Mouse (Mus musculus) CH12.LX (cell line): Measurements from ENCODE around the gene Rasa4. TPM values are rescaled to one million over a fixed set of nuclear protein-coding genes. Genes with fewer than 3 reads are reported as not detected.

Source experiments
- DNase-seq: peaks from one replicate; pipeline ENCODE4 v3.0.0-alpha.2; 2013; ENCODE audit errors: extremely low read depth
- H3K27ac ChIP-seq: 2 replicates; pipeline ENCODE4 v1.5.1; 2012; ENCODE audit warnings: low read depth, mild to moderate bottlenecking, control low read depth, moderate library complexity; ENCODE audit not compliant: insufficient read depth
- H3K27me3 ChIP-seq: replicated peaks from 2 replicates; pipeline ENCODE3; 2012; ENCODE audit warnings: inconsistent platforms
- H3K36me3 ChIP-seq, 2 experiments: replicated peaks in 1 of 2; 2 replicates each; pipeline versions ENCODE3 to v1.6.1; 2012; ENCODE audit warnings: inconsistent platforms in 1 of 2, low read length in 1 of 2, mild to moderate bottlenecking in 1 of 2, mixed read lengths in 1 of 2, moderate library complexity in 1 of 2; ENCODE audit not compliant: control insufficient read depth in 1 of 2, insufficient read depth in 1 of 2
- H3K4me1 ChIP-seq, 2 experiments: 2 replicates each; pipeline ENCODE4 v1.6.1; 2012; ENCODE audit warnings: inconsistent platforms in 1 of 2, moderate library complexity in 1 of 2; ENCODE audit not compliant: insufficient read depth in 2 of 2, control insufficient read depth in 1 of 2
- H3K4me2 ChIP-seq: 2 replicates; pipeline ENCODE4 v1.6.1; 2012; ENCODE audit warnings: low read depth, mild to moderate bottlenecking, control low read depth; ENCODE audit not compliant: poor library complexity, insufficient read depth, severe bottlenecking
- H3K4me3 ChIP-seq, 3 experiments: fragments of 150-350 bp in 1 of 3; sonication (generic) in 1 of 3; replicated peaks in 1 of 3; 2 replicates each; pipeline versions ENCODE3 to v1.5.1; 2011 to 2012; ENCODE audit warnings: low read depth in 2 of 3, low read length in 2 of 3, mild to moderate bottlenecking in 2 of 3, moderate library complexity in 2 of 3, control low read depth in 1 of 3, improper control_type of control experiment in 1 of 3, inconsistent platforms in 1 of 3, mixed read lengths in 1 of 3; ENCODE audit not compliant: poor library complexity in 1 of 3
- H3K79me2 ChIP-seq: replicated peaks from 2 replicates; pipeline ENCODE4 v1.6.1; 2012; ENCODE audit warnings: mild to moderate bottlenecking, moderate library complexity; ENCODE audit not compliant: control insufficient read depth, poor library complexity, insufficient read depth, severe bottlenecking; ENCODE audit errors: extremely low read depth
- H3K9ac ChIP-seq: 2 replicates; pipeline ENCODE4 v1.6.1; 2012; ENCODE audit warnings: low read depth, mild to moderate bottlenecking, control low read depth, moderate library complexity; ENCODE audit not compliant: insufficient read depth
- H3K9me3 ChIP-seq: replicated peaks from 2 replicates; pipeline ENCODE3; 2012; ENCODE audit warnings: low read length, inconsistent platforms, mixed read lengths
- BHLHE40 ChIP-seq: IDR thresholded peaks from 2 replicates; pipeline ENCODE4 v1.6.1; 2011; ENCODE audit warnings: mild to moderate bottlenecking, low read depth, low read length, improper control_type of control experiment
- E2F4 ChIP-seq: IDR thresholded peaks from 2 replicates; pipeline ENCODE4 v1.6.1; 2011; ENCODE audit warnings: low read depth, low read length, improper control_type of control experiment; ENCODE audit not compliant: insufficient replicate concordance
- ELF1 ChIP-seq: IDR thresholded peaks from 2 replicates; pipeline ENCODE4 v1.6.1; 2014; ENCODE audit warnings: low read depth, mild to moderate bottlenecking, inconsistent platforms, low read length, improper control_type of control experiment
- EP300 ChIP-seq: IDR thresholded peaks from 2 replicates; pipeline ENCODE4 v1.6.1; 2011; ENCODE audit warnings: low read length, improper control_type of control experiment
- ETS1 ChIP-seq: conservative IDR thresholded peaks from 2 replicates; pipeline ENCODE4 v1.6.1; 2012; ENCODE audit warnings: low read depth, mild to moderate bottlenecking, inconsistent platforms, low read length, improper control_type of control experiment, moderate library complexity
- GABPA ChIP-seq: IDR thresholded peaks from 2 replicates; pipeline ENCODE4 v1.6.1; 2012; ENCODE audit warnings: low read depth, low read length, improper control_type of control experiment, inconsistent platforms; ENCODE audit not compliant: insufficient replicate concordance
- HCFC1 ChIP-seq: IDR thresholded peaks from 2 replicates; pipeline ENCODE4 v1.6.1; 2012; ENCODE audit warnings: low read depth, mild to moderate bottlenecking, inconsistent platforms, low read length, improper control_type of control experiment
- IRF4 ChIP-seq: IDR thresholded peaks from 2 replicates; pipeline ENCODE4 v1.6.1; 2014; ENCODE audit warnings: low read depth, mild to moderate bottlenecking, inconsistent platforms, low read length, improper control_type of control experiment
- JUND ChIP-seq: conservative IDR thresholded peaks from 2 replicates; pipeline ENCODE4 v1.6.1; 2011; ENCODE audit warnings: low read depth, low read length, improper control_type of control experiment
- KAT2A ChIP-seq: IDR thresholded peaks from 2 replicates; pipeline ENCODE4 v1.6.1; 2012; ENCODE audit warnings: low read length, improper control_type of control experiment, inconsistent platforms; ENCODE audit not compliant: insufficient replicate concordance
- MAFK ChIP-seq: IDR thresholded peaks from 2 replicates; pipeline ENCODE4 v1.6.1; 2011; ENCODE audit warnings: low read length, improper control_type of control experiment; ENCODE audit not compliant: insufficient replicate concordance
- MAX ChIP-seq: IDR thresholded peaks from 2 replicates; pipeline ENCODE4 v1.6.1; 2011; ENCODE audit warnings: low read length, improper control_type of control experiment
- MEF2A ChIP-seq: IDR thresholded peaks from 2 replicates; pipeline ENCODE4 v1.6.1; 2014; ENCODE audit warnings: low read depth, mild to moderate bottlenecking, inconsistent platforms, low read length, improper control_type of control experiment, borderline replicate concordance
- MXI1 ChIP-seq: IDR thresholded peaks from 2 replicates; pipeline ENCODE4 v1.6.1; 2011; ENCODE audit warnings: mild to moderate bottlenecking, low read depth, low read length, improper control_type of control experiment
- MYC ChIP-seq: IDR thresholded peaks from 2 replicates; pipeline ENCODE4 v1.6.1; 2011; ENCODE audit warnings: low read depth, mild to moderate bottlenecking, improper control_type of control experiment, low read length
- NRF1 ChIP-seq: IDR thresholded peaks from 2 replicates; pipeline ENCODE4 v1.6.1; 2014; ENCODE audit warnings: low read depth, mild to moderate bottlenecking, inconsistent platforms, low read length, improper control_type of control experiment, moderate library complexity
- PAX5 ChIP-seq: IDR thresholded peaks from 2 replicates; pipeline ENCODE4 v1.6.1; 2012; ENCODE audit warnings: low read length, inconsistent platforms, mixed read lengths
- POLR2A ChIP-seq: IDR thresholded peaks from 2 replicates; pipeline ENCODE4 v1.6.1; 2011; ENCODE audit warnings: low read depth, mild to moderate bottlenecking, improper control_type of control experiment, low read length
- POLR2AphosphoS2 ChIP-seq: IDR thresholded peaks from 2 replicates; pipeline ENCODE4 v1.6.1; 2011; ENCODE audit warnings: low read depth, low read length, improper control_type of control experiment
- RAD21 ChIP-seq: IDR thresholded peaks from 2 replicates; pipeline ENCODE4 v1.6.1; 2011; ENCODE audit warnings: low read depth, mild to moderate bottlenecking, low read length, improper control_type of control experiment, moderate library complexity
- RCOR1 ChIP-seq: conservative IDR thresholded peaks from 2 replicates; pipeline ENCODE4 v1.6.1; 2012; ENCODE audit warnings: low read depth, mild to moderate bottlenecking, inconsistent platforms, low read length, improper control_type of control experiment
- SIN3A ChIP-seq: IDR thresholded peaks from 2 replicates; pipeline ENCODE4 v1.6.1; 2012; ENCODE audit warnings: low read length, improper control_type of control experiment, inconsistent platforms
- SMC3 ChIP-seq: IDR thresholded peaks from 2 replicates; pipeline ENCODE4 v1.6.1; 2011; ENCODE audit warnings: low read depth, low read length, improper control_type of control experiment
- TCF12 ChIP-seq: IDR thresholded peaks from 2 replicates; pipeline ENCODE4 v1.6.1; 2014; ENCODE audit warnings: low read depth, mild to moderate bottlenecking, inconsistent platforms, low read length, improper control_type of control experiment
- UBTF ChIP-seq: IDR thresholded peaks from 2 replicates; pipeline ENCODE4 v1.6.1; 2012; ENCODE audit warnings: low read depth, mild to moderate bottlenecking, inconsistent platforms, low read length, improper control_type of control experiment, moderate library complexity
- USF1 ChIP-seq: IDR thresholded peaks from 2 replicates; pipeline ENCODE4 v1.6.1; 2014; ENCODE audit warnings: low read depth, mild to moderate bottlenecking, inconsistent platforms, low read length, improper control_type of control experiment
- USF2 ChIP-seq: conservative IDR thresholded peaks from 2 replicates; pipeline ENCODE4 v1.6.1; 2011; ENCODE audit warnings: low read depth, low read length, improper control_type of control experiment
- ZC3H11A ChIP-seq: IDR thresholded peaks from 2 replicates; pipeline ENCODE4 v1.6.1; 2012; ENCODE audit warnings: low read depth, mild to moderate bottlenecking, inconsistent platforms, low read length, improper control_type of control experiment
- ZKSCAN1 ChIP-seq: IDR thresholded peaks from 2 replicates; pipeline ENCODE4 v1.6.1; 2012; ENCODE audit warnings: low read depth, inconsistent platforms, low read length, improper control_type of control experiment, borderline replicate concordance
- ZNF384 ChIP-seq: IDR thresholded peaks from 2 replicates; pipeline ENCODE4 v1.6.1; 2012; ENCODE audit warnings: low read depth, low read length, improper control_type of control experiment, inconsistent platforms
- dilution Hi-C: fragments of 300-500 bp; cut with MboI; formaldehyde crosslinking; loops from 2 replicates; pipeline ENCODE4 v1.14.3; 2020; ENCODE audit warnings: low sequenced_read_pairs; ENCODE audit not compliant: extremely low pct_unique_long_range_greater_than_20kb, extremely low pct_ligation_motif_present
- in situ Hi-C: fragments of 300-500 bp; cut with MboI; formaldehyde crosslinking; loops from 3 replicates; pipeline ENCODE4 v1.14.3; 2019; ENCODE audit warnings: low sequenced_read_pairs, low pct_ligation_motif_present, low pct_unique_long_range_greater_than_20kb, mixed read lengths
- polyA plus RNA-seq: library from polyadenylated mRNA; unstranded; fragments of >175 nt; gene quantifications from 2 replicates; pipeline ENCODE4 v1.2.1, GENCODE M21; 2012; ENCODE audit warnings: low read depth; ENCODE audit not compliant: insufficient read length
- total RNA-seq, 2 experiments: library from RNA; depleted of rRNA; stranded (reverse); fragments of 300-350 nt in 1 of 2; fragments of >200 nt in 1 of 2; gene quantifications; 2 replicates each; pipeline ENCODE4 v1.2.3; 2012 to 2014

Rasa4 gene
- total and polyA plus RNA-seq, 3 experiments, result 0.07 to 1.3 (median 0.16) TPM

DNA sequence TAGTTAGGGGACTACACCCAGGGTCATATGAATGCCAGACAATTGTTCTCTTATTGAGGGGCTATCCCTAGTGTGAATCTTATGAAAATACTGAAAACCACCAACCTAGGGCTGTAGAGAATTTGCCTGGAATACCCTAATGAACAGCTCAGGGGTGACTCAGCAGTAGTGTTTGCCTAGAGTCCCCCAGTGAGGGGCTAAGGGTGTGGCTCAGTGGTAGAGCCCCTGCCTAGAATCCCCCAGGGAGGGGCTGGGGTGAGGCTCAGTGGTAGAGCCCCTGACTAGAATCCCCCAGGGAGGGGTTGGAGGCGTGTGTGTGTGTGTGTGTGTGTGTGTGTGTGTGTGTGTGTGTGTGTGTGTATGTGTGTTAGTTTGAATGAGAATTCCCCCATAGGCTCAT lies 47.0 kb upstream of the Rasa4 start:
- in situ Hi-C loops (no loop called here), dilution Hi-C loops (no loop called here)
- peaks cover 26% of the 10 kb centered on the region for H3K9me3 ChIP-seq

DNA sequence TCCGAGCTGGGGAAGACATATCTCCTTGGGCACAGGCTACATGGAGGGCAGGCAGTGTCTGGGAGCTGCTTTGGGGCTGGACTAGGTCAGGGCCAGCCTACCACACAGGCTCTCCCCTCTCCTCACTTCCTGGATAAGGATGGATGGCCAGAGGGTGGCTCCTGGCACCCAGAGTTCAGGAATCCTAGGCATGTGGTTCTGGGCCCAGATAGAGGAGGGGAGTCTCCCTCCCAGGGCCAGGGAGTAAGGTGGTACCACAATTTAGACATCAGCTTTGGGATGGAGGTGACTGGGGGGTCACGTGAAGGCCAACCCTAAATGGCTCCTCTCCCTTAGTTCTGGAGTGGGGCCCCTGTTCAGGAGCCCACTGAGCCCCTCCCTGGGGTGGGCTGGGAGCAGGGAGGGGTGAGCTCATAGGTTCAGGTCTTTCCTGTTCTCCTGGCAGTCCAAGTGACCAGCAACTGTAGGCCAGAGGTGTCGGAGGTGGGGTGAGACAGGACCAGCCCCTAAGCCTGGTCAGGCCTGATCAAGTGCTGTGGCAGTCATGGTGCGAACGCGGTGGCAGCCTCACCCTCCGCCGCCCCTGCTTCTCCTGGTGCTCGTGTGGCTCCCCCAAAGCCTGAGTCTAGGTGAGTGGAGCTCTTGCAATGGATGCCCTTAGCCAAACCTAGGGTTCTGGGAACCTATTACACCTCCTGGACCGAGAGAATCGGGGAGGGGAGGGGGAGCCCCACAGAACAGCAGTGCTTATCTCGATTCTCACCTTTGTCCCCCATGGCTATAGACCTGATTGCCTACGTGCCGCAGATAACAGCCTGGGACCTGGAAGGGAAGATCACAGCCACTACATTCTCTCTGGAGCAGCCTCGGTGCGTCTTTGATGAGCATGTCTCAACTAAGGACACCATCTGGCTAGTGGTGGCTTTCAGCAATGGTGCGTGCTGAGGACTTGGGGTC lies 45.2 kb upstream of the Rasa4 start, which contains the start of gene Upk3b:
Gene Upk3b, plus strand, starts transcription at position 239 of the 957 bp plus-strand sequence.
- H3K9ac ChIP-seq, result no peak within 1 kb of the TSS
- dilution Hi-C loops (no loop called here), in situ Hi-C loops (no loop called here)
- peaks cover 26% of the 10 kb centered on the region for H3K9me3 ChIP-seq
- TF ChIP-seq SIN3A (no peak), GABPA (no peak), ZC3H11A (no peak), ELF1 (no peak), RCOR1 (no peak), MAX (no peak), ZKSCAN1 (no peak), JUND (no peak), SMC3 (no peak), USF2 (no peak), MAFK (no peak), USF1 (no peak), RAD21 (no peak), EP300 (no peak), MYC (no peak), E2F4 (no peak), TCF12 (no peak), ETS1 (no peak)
- H3K4me2 ChIP-seq, result no peak within 1 kb of the TSS
- no peak within 1 kb of the TSS for H3K27ac ChIP-seq
- H3K4me3 ChIP-seq, result no peak within 1 kb of the TSS
- H3K79me2 ChIP-seq, result no peaks in the 10 kb centered on the region
- peaks cover 19 to 52% of the 10 kb centered on the region in 2 experiments for H3K4me1 ChIP-seq
- H3K36me3 ChIP-seq, result peaks cover 0 to 6% of the 10 kb centered on the region in 2 experiments
- no peak for DNase-seq
- H3K27me3 ChIP-seq, result no peaks in the 10 kb centered on the region

More for the DNA sequence above, 47.0 kb upstream of the Rasa4 start:
- no peaks in the 10 kb centered on the region for H3K79me2 ChIP-seq
- no peak overlapping the region for H3K4me3 ChIP-seq
- no peak overlapping the region for H3K9ac ChIP-seq
- no peak overlapping the region for H3K4me2 ChIP-seq
- H3K4me1 ChIP-seq, result peaks cover 21 to 61% of the 10 kb centered on the region in 2 experiments
- H3K36me3 ChIP-seq, result peaks cover 14 to 24% of the 10 kb centered on the region in 2 experiments
- H3K27ac ChIP-seq, result no peak overlapping the region
- TF ChIP-seq SIN3A (no peak), JUND (no peak), MAX (no peak), KAT2A (0 out of 2 replicates have a peak, but pooled peaks have one; percentile 9), POLR2AphosphoS2 (no peak), PAX5 (no peak), NRF1 (no peak), MXI1 (no peak), IRF4 (no peak; the same call in 1 of the 2 replicates), ZNF384 (no peak), USF2 (no peak), MAFK (0 out of 2 replicates have a peak, but pooled peaks have one; percentile 25), BHLHE40 (peak; percentile 39; the same call in 1 of the 2 replicates), SMC3 (no peak), E2F4 (no peak), ZC3H11A (no peak), MEF2A (no peak), HCFC1 (no peak), USF1 (no peak), POLR2A (no peak), ETS1 (peak; percentile 60), EP300 (no peak), UBTF (no peak)
- no peaks in the 10 kb centered on the region for H3K27me3 ChIP-seq
- peak; percentile 78 for DNase-seq
